Mouse (Mus musculus) 416B (cell line): ENCODE data around the gene Tcea3.

Experiments used
- DNase-seq: peaks from one replicate; pipeline ENCODE4 v3.0.0; 2011; ENCODE audit warnings: low read depth

Gene Tcea3

DNA sequence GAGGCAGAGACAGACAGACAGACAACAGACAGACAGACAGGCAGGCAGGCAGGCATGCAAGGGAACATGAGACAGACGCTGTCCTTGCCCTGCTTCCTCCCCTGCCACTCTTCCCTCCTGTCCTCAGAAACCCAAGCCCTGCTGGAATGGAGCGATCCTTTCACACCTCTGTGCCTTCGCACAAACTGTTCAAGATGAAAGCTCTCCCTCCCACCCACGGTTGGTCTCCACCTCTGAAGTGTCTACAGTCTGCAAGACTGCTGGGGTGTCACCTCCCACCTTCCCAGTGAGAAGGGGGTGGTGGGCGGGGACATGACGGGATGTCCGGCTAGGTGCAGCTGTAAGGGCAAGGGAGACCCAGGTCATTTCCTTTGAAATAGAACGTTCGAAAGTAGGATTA, 34.1 kb downstream of the Tcea3 start:
- DNase-seq, result no peak

DNA sequence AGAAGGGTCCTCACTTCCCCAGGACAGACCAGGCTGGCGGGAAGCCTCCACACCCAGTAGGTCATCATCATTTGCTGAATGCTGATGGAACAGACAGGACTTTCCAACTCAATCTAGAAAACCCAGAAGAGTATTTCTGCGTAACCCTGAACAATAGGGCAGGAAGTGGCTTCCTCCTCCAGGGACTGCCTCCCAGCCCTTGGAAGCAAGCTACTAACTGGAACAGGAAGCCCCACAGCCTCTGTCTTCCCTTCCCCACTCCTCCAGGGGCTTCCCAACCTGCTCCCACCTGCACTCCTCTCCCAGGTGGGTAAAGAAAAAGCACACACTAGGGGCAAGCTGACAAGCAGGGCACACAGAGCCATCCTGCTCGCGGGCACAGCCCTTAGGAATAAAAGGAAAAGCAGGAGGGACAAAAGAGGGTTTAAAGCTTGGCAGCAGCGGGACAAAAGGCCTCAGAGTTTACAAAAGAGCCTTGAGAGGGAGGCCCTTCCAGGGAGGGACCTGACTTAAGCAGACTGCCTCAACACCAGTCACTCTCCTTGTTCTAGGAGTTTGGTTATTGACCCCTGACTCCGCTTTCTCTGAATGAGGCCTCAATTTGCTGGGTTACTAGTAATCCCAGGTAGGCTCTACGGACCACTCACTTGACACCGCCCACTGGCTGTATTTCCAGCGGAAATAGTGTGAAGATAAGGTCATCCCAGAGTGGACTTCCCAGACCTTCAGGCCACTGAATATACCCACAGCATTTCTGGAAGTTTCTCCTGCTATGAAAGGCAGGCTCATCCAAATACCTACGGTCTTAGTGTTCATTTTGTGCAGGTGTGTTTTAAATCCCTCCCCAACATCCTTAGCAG, 35.3 kb downstream of the Tcea3 start:
- DNase-seq, result no peak

DNA sequence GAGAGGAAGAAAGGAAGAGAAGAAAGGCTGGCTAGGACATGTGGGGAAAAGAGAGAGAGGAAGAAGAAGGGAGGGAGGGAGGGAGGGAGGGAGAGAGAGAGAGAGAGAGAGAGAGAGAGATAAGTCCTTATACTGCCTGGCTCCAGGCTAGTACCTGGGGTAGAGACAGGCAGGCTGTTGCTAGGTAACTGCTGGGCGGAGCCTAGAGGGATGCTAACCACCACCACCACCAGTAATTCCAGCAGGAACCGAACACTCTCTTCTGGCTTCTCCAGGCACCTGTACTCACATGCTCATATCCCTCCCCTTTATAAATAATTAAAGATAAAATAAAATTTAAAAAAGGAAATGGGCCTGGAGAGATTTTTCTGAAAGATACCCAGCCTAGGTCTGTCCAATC, 36.3 kb downstream of the Tcea3 start:
- no peak for DNase-seq

DNA sequence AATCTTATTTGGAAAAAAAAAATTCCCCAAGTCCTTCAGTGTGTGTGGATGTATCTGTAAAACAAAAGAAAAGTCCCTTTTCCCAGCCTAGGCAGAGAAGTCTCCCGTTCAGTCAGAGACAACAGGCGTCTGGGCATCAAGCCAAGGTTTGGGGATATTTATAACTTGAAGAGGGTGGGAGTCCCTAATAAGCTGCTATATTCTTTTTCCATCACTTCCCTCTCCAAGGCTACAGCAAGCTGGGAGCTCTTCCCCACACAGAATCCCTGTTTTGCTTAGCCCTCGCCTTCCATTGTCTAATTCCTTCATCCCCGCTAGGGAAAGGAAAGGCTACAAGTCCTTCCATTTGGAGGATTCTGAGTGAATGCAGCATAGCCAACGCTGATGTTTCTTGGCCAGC, 36.9 kb downstream of the Tcea3 start, which contains the start of gene Zfp46:
Zfp46 (plus strand) TSS at position 229 of the 400 bp plus-strand sequence.
- DNase-seq, result peak; percentile 61

DNA sequence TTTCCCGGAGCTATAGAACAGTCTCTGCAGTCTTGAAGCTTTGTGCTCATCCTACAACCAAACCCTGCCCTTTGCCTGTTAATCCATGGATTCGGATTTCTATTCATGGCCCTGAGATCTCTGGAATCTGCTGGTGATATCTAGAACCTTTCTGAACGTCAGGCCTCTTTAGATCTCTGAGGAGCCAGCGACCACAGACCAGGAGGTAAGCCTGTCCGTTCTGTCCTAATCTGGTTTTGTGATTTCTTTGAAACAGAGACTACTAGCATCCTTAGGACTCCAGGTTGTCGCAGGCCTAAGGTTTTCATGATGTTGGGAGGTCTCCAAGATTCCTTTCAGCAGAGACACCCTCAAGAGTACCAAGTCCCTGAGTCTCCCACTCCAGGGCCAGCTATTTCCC, 37.4 kb downstream of the Tcea3 start:
- no peak for DNase-seq

DNA sequence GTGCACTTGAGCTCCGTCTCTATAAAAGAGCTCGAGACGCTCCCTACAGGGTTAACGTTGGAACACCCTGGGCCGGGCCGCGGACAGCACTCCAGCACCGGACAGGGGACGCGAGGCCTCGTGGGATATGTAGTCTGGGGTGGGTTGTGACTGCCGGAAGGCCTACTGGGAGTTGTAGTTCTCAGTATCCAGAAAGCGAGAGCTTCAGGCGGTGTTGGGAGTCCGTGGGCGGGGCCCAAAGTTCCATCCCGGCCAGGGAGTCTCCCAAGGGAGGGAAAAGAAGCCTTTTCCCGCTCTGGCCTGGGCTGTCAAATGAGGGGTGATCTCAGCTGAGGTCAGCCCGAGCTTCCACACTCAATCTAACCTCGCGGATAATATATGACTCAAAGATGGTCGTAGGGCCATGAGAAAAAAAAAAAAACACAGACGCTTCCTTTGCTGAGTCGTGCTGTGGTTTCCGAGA, 37.9 kb downstream of the Tcea3 start:
- peak; percentile 96 for DNase-seq

DNA sequence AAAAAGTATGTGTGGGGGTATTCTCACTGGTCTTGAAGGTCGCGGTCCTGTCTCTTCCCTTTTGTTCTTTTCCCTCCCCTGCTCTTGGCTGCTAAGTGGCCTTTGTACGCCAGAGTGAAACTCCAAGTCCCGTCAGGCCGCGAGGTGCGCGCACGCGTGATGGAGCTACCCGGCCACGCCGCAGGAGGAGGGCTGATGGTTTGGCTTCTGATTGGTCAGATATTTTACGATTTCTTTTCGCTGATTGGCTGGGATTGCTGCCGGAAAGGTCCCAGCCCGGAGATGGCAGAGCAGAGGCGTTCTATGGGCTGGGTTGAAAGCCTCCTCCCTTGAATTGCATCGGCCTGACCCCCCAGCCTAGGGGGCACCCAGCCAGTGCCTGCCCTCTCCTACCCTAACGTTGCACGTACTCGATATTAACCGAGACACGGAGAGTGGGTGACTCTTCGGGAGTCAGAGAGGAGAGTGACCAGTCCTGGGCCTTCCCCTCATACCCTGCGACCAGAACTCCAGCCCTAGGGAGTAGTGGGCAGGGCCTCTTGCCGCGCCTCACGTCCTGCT, 38.4 kb downstream of the Tcea3 start:
- DNase-seq, result peak; percentile 98

DNA sequence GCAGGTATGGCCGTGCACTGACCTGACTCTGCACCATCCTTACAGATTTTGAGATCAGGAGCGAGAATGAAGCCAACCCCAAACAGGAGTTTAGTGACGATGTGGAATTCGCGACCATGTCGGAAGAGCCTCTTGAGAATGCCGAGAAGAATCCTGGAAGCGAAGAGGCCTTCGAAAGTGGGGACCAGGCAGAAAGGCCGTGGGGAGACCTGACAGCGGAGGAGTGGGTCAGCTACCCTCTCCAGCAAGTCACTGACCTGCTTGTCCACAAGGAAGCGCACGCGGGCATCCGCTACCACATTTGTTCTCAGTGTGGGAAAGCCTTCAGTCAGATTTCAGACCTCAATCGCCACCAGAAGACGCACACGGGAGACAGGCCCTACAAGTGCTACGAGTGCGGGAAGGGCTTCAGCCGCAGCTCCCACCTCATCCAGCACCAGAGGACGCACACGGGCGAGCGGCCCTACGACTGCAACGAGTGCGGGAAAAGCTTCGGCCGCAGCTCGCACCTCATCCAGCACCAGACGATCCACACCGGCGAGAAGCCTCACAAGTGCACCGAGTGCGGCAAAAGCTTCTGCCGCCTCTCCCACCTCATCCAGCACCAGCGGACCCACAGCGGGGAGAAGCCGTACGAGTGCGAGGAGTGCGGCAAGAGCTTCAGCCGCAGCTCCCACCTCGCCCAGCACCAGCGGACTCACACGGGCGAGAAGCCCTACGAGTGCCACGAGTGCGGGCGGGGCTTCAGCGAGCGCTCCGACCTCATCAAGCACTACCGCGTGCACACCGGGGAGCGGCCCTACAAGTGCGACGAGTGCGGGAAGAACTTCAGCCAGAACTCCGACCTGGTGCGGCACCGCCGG, 42.6 kb downstream of the Tcea3 start:
- no peak for DNase-seq

DNA sequence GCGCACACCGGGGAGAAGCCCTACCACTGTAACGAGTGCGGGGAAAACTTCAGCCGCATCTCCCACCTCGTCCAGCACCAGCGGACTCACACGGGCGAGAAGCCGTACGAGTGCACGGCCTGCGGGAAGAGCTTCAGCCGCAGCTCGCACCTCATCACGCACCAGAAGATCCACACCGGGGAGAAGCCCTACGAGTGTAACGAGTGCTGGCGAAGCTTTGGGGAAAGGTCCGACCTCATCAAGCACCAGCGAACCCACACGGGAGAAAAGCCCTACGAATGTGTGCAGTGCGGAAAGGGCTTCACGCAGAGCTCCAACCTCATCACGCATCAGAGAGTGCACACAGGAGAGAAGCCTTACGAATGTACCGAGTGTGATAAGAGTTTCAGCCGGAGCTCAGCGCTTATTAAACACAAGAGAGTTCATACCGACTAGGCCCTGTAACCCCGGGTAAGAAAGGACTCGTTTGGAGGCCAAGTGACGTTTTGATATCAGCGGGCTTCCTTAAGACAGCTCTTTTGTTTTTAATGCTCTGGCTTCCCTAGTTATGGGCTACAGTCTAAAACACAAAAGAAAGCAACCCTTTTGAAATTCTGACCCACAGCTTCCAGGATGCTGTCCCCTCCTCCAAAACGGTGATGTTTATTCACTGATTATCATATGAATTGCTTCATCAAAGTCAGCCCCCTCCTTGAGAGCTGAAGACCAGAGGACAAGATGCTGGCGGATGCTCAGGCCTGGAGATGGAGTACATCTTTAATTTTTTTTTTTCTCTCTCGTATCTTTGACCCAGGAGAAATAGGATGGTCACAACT, 43.5 kb downstream of the Tcea3 start:
- no peak for DNase-seq

DNA sequence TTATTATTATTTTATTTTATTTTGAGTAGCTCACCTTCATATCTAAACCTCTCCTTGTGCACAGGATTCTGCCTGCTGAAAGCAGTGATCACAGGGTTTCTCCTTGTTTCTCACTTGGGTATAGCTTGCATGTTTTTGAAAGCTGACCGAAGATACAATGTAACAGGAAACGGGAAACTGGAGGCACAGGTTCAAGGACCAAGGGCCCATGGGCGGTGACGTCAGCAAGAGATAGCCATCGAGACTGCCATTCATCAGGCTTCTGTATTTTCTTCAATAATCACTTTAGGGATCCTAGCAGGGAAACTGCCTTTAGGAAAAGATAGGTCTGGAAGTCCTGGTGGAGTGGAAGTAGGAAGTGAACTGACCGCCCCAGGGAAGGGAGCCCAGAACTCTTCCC, 44.2 kb downstream of the Tcea3 start:
- DNase-seq, result no peak

DNA sequence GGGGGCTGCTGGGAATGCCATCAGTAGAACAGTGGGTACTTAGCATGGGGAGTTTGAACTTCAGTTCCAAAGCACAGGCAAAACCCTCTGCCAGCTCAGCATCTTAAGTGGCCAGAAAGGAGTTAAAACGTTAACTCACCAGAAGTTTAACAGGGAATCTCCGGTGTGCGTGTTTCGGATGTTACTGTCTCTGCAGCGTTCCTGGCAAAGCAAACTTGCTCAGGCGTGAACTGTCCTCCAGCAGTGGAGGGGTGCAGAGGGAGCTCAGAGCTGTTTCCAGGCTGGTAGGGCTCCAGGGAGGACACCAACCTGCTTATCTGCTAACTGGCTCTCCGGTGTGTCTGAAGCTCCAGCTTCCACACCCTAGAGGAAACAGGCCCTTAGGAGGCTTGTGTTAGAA, 48.4 kb downstream of the Tcea3 start:
- no peak for DNase-seq

DNA sequence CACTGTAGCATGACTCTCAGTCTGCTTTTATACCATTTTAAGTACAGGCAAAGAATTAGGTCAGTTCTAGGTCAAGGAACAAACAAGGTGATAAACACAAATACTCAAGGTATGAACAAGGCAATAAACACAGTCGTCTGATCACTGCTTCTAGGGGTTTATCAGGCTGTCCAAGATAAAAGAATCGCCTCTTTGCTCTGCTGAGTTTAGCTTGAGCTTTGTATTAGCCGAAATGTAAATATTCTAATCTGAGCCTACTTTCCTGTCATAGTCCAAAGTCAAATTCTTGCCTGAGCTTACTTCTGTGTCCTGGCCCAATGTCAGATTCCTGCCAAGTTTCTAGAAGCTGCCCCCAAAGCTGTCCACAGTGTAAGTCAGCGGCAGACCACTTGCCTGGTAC, 54.9 kb downstream of the Tcea3 start:
- DNase-seq, result no peak

DNA sequence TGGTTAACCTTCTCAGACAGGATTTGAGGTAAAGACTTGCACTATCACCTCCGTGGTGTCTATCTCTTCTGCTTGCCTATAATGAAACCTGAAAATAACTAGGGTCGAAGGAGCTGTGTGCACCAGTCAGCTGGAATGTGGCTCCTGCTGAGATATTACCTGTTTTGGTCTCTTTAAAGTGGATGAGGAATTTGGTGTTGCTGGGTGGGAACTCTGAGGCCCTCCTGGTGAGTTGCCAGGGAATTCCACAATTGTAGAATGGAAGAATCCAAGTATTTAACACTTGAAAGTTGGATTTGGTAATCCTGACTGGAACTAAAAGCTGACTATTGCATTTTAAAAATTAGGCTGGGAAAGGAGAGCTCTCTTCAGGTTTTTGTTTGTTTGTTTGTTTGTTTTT, 56.7 kb downstream of the Tcea3 start:
- DNase-seq, result no peak

DNA sequence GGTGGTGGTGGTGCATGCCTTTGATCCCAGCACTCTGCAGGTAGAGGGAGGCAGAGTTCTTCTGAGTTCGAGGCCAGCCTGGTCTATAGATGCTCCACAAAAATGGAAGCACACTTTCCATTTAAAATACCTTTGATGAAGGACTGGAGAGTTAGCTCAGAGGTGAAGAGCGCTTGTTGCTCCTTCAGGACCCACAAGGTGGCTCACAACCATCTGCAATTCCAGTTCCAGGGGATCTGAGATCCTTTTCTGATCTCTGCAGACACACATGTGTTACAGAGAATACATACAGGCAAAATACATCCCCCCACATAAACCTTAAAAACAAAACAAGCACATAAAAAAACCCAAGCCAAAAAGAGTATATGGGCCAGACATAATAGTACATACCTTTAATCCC, 60.8 kb downstream of the Tcea3 start:
- DNase-seq, result peak; percentile 13

DNA sequence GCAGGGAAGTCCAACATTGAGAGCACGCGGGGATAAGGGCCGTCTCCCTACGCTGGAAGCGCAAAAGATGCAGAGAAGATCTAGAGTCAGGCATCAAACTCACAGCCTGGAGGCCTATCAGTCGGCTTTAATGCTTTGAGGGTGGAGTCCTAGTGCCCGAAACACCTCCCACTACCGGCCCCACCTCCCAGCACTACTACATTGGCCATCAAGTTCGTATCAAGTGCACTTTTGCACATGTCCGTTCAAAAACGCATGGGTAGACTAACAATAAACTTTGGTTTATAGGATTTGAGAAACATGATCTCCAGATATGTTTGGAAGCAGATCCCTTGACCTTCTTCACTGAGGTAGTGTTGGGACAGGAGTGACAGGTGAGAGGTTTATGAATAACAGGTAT, 62.3 kb downstream of the Tcea3 start:
- DNase-seq, result peak; percentile 92

DNA sequence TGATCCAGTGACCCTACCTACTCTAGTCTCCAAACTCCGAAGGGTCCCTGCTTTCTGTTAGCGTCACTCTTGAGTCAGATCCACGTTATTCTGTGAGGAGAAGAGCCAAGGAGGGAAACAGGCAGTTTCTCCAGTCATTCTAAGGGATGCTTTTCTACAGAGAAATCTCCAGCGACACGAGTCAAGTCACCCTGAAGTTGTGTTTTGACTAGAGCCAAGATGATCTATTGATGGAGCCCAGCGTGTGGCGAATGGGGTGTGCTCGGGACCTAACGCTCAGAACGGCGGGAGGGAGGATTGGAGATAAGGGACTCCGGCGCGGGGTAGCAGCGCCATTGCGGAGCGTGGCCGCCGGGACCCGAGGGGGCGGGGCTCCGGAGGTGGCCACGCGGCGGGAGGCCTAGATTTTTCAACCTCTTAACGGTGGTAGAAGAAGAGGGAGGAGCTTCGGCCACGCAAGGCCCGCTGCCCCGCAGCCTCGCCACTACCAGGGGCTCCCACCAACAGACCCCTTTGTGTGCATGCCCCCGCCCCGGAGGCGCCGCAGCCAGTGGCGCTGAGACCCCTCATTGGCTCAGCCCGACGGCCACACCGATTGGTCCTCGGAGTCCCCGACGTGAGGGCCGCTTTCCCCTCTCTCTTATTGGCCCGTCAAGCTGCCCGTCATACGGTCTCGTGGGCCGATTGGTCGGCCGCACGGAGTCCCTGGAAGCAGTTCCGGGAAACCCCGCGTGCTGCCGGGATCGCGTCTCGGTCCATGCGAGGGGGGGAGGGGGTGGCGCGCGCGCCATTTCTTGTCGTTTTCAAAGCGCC, 62.9 kb downstream of the Tcea3 start, which contains the start of gene Hnrnpr:
Hnrnpr (plus strand) TSS at position 714 of the 813 bp plus-strand sequence.
- DNase-seq, result peak; percentile 99

DNA sequence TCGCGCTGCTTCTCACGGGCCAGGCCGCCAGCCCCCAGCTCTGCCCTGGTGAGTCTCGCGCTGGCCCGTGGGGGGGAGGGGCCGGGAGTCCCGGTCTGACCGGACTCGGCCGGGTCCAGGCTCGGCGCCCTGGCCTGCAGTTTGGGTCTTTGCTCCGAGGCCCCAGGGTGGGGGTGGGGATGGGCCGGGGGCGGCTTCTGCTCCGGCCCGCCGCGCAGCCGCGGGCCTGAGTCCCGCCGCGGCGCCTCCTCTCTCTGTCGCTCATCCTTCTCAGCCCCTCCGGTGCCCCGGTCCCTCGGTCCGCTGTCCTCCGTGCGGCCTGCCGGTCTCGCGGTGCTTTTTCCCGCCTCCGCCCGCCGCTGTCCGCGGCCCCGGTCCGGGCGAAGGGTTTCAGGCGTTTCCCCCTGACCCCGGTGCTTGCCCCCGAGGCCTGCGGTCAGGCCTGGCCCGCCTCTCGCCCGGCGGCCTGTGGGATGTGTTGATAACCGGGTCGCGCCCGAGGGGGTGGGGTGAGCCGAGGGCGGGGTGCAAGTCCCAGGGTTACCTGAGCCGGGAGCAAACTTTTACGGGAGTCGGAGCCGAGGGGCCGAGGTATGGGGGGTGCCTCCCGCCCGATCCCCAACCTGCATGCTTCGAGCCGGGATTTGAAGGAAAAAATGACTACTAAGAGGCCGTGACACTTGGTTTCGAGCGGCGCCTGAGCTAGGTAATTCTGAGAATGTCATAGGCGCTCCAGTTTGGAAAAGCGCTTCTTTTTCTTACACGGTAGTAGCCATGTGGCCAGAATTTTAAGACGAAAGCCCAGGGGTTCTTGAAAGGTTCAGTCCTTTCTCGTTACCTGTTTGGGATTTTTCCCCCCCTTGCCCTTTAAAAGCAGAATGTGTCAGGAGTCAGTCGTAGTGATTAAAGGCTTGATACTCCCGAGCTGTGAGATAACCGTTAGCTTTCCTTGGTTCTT, 63.8 kb downstream of the Tcea3 start:
- peak; percentile 63 for DNase-seq

DNA sequence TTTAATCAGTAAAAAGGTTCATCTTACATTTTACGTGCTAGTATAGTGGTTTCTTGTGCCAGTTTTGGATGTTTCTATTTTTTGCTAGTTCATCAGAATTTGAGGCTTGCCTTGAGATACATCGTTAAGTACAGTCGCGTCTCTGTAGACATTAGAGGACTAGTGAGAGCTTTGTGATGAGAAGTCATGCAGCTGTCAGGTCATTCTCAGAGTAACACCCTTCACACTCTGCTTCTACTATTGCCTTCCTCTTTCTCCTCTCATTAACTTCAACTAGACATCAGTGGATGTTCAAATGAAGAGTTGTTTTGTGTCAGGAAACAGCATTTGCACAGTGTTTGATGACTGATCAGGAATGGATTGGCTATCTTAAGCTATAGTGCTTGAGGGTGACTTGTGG, 65.1 kb downstream of the Tcea3 start:
- DNase-seq, result peak; percentile 26

DNA sequence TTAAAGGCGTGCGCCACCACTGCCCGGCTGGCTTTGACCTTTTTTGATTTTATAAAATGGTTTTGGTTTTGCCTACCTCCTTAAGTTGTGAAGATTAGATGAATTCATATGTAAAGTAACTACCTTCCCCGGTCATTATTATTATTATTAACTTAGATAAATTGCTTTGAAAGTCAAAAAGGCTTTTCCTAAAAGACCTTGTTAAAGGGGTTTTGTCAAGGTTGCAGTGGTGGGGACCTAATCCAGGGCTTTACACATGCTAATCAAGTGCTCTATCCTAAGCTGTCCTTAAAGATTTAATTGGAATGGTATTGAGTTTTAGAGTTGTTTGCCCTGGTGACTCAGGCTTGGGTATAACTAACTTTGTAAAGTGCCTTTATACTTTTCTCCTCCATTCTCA, 70.1 kb downstream of the Tcea3 start:
- no peak for DNase-seq

DNA sequence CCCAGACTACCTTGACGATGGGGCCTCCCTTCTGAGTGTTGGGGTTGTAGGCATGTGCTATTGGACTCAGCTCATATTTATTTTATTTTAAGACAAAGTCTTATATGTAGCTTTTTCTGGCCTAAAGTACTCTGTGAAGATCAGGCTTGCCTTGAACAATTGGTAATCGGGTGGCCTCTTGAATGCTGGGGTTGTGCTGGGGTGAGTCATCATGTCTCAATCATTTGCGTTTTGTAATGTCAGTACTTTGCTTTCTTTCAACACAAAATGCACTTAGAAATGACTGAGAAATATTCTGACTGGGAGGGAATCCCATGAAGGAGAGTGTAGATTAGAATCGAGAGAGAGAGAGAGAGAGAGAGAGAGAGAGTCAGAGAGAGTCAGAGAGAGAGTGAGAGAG, 72.5 kb downstream of the Tcea3 start:
- DNase-seq, result peak; percentile 77
